Mouse (Mus musculus): ENCODE results near the gene Pdzrn4.
A peak's percentile ranks its signal among the peaks of the same experiment; 100 is the strongest.

Pdzrn4 gene

GRCm38 (mm10) chr15:92597011-92597780, 200.5 kb downstream of the Pdzrn4 start:
- peak; percentile 70 for DNase-seq

- peak; percentile 74 for DNase-seq
Measured at GRCm38 (mm10) chr15:92598380-92599295, 202.0 kb downstream of the Pdzrn4 start.

DNA sequence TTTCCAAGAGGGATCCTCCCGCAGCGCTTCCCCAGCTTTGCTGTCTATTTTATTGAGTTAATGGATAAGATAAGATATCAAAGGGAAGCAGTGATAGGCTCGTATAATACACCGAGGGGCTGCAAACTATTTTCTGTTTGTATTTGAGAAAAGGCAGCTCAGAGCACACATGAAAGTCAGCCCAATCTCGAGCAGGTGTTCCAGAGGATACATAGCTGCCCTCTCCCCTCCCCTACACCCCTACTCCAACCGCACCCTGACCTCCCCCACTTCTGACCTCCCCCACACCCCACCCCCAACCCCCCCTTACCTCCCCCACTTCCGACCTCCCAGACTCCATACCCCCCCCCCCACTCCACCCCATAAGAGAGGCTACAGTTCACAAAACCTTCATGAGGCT, 202.7 kb downstream of the Pdzrn4 start:
- DNase-seq: no peak

- DNase-seq: no peak
Measured at GRCm38 (mm10) chr15:92610866-92611265, 214.2 kb downstream of the Pdzrn4 start.

GRCm38 (mm10) chr15:92612386-92612785, 215.7 kb downstream of the Pdzrn4 start:
- DNase-seq: no peak

GRCm38 (mm10) chr15:92613228-92613627, 216.5 kb downstream of the Pdzrn4 start:
- no peak for DNase-seq

- no peak for DNase-seq
Measured at GRCm38 (mm10) chr15:92621731-92622234, 225.1 kb downstream of the Pdzrn4 start.

GRCm38 (mm10) chr15:92622323-92622722, 225.6 kb downstream of the Pdzrn4 start:
- DNase-seq: no peak

DNA sequence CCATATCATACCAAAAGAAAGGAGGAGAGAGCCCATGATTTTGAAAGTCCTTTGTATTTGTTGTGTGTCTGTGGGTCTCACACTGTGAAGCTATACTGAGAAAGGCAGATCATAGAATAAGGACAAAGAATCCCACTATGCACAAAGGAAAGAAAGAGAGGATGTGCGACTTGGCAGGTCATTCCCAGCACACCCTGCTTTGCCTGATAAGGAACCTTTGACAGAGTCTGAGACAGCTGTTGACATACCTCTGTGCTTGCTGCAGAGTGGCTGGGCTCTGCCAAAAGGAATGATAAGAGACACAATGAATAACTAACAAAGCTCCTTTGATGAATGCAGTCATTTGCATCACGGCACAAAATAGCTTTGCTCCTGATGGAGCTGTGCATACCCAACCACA, 232.5 kb downstream of the Pdzrn4 start:
- no peak for DNase-seq

GRCm38 (mm10) chr15:92634044-92634610, 237.4 kb downstream of the Pdzrn4 start:
- DNase-seq: no peak

DNA sequence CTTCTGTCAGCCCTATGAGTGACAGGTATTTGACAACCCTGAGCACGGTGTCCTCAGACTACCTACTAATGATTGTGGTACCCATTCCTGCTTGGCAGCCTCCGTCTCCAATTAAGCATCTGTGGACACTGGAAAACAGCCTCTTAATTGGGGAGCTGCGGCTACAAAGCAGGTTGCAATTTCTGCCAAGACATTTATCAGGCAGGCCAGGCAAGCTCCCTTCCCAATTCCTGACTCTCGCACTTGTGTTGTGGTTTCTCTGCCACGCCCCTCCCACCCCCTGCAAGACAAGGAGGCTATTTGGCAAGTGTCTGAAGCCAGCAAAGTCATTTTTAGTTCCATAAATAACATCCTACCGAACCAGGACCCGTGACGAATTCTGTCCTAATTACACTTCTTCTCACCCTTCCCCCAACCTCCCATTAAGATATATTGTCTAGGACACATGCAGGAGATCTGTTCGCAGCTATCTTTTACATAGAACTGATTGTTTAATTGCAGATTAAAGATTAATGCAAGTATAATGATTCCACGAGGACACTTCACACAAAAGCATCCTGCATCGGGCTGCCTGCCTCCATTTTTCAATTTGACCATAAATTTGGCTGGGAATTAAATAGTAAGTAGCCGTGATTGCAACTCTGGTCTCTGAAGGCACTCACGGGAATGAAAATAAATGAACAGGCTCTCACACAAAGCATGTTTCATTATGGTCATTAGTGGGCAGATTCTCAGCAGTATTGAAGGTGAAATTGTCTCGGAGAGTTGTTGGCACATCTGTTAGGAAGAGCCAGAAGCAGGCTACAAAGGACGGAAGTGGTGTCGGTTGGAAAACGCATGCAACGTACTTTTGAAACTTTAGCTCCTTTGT, 243.8 kb downstream of the Pdzrn4 start:
- no peak for DNase-seq

- no peak for DNase-seq
Measured at GRCm38 (mm10) chr15:92671279-92672051, 274.8 kb downstream of the Pdzrn4 start.

DNA sequence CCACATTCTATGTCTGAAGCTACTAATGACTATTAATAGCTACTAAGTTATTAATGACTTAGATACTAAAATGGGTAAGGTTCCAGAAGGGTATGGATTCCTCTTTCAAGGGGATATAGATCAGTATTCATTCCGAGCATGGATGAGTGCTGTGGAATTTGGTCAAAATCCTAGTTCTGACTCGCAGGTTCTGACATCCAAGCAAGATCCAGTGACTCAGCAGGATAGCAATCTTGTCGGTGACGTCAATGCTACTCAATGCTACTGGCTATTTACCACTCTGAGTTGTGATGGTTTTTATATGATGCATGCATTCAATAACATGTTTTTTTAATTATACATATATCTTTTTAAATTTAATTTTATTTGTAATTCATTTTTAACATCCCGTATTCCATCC, 279.4 kb downstream of the Pdzrn4 start:
- DNase-seq: no peak

GRCm38 (mm10) chr15:92678377-92678776, 281.7 kb downstream of the Pdzrn4 start:
- no peak for DNase-seq

DNA sequence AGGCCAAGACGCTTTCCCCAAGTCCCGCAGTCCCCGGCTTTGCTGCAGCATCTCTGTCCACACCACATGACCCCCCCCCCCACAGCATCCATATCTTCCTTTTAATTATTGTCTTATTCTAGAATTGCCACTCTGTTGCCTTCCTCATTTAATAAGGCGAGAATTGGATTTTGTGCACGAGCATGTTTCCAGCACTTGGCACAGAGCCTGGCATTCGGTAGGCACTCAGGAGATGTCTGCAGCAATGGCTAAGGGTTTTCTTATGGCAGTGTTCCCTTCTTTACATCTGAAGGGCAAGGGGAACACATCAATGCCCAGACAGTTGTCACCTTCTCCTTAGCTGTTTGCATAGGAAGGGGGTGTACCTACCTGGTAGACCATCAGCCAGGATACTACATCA, 282.9 kb downstream of the Pdzrn4 start:
- DNase-seq: no peak

- no peak for DNase-seq
Measured at GRCm38 (mm10) chr15:92696276-92696956, 299.7 kb downstream of the Pdzrn4 start.

DNA sequence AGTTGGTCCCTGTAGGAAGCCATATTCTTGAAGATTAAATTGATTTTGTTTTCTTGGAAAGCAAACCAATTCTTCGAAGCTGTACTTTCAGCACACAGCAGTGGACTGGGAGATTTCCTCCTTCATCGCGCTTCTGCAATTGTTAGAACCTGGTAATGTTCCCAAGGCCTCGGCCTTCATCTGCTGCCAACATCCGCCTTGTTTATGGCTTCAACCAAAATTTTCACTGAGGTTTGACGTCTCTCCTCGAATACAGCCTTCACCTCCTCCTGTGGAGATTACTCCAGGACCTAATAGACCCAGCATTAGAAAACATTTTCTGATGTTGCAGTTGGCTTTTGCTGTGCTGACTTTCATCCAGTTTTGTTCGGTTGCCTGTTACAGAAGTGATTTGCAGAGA, 307.5 kb downstream of the Pdzrn4 start:
- DNase-seq: no peak

DNA sequence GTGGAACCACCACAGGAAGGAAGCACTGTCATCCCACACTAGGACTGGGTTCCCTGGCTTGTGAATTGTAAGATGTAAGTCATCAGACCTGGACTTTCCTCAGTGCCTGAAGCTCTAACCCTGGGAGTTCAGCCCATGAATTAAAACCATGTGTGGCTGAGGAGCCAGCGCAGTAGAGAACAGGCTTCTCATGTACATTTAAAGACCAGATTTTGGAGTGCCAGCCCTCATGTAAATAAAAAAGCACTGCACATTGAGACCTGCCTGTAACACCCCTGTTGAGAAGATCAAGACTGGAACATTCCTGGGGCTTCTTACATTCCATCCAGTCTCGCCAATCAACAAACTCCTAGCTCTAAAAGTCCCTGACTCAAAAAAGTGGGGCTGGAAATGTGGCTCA, 342.0 kb downstream of the Pdzrn4 start:
- DNase-seq: peak; percentile 49

- no peak for DNase-seq
Measured at GRCm38 (mm10) chr15:92739887-92740286, 343.2 kb downstream of the Pdzrn4 start.

DNA sequence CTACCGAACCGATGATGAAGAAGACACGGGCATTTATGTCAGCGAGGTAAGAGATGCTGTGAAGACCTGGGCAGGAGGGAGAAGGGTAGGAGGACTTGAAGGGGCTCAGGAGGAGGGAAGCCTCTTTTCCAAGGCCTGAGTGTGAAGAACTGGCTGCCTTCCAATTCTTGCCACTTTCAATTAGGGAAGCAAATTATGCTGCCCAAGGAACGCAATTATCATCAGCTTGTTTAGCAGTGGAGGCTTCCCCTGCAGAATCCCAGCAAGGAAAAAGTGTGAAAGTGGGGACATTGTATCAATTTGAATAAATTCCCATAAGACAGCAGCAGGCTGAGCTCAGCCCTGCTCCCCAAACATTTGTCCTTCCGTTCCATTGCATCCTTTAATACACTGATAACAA, 346.9 kb downstream of the Pdzrn4 start:
- peak; percentile 11 for DNase-seq

DNA sequence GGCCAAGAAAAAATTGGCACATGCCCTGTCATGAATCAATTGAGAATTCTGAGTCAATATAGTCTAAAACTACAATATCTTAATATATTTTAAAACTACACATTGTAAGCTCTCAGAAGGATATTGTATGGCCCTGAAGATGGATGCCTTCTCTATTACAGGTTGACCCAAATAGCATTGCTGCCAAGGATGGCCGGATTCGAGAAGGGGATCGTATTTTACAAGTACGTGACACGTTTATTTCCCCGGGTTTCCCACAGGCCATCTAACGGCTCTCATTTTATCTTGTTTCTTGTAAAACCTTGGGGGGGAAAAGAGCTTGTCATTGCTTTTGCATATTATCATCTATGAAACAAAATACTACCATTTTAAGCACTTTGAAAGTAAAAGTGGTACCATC, 349.4 kb downstream of the Pdzrn4 start:
- DNase-seq: no peak
